Mouse (Mus musculus) CH12F3 (cell line): ENCODE data around the gene Rreb1.

Source experiments
- in situ Hi-C: fragments of 300-500 bp; cut with MboI; formaldehyde crosslinking; loops from 2 replicates; pipeline ENCODE4 v1.14.3; 2020; ENCODE audit warnings: low sequenced_read_pairs

Rreb1 gene

DNA sequence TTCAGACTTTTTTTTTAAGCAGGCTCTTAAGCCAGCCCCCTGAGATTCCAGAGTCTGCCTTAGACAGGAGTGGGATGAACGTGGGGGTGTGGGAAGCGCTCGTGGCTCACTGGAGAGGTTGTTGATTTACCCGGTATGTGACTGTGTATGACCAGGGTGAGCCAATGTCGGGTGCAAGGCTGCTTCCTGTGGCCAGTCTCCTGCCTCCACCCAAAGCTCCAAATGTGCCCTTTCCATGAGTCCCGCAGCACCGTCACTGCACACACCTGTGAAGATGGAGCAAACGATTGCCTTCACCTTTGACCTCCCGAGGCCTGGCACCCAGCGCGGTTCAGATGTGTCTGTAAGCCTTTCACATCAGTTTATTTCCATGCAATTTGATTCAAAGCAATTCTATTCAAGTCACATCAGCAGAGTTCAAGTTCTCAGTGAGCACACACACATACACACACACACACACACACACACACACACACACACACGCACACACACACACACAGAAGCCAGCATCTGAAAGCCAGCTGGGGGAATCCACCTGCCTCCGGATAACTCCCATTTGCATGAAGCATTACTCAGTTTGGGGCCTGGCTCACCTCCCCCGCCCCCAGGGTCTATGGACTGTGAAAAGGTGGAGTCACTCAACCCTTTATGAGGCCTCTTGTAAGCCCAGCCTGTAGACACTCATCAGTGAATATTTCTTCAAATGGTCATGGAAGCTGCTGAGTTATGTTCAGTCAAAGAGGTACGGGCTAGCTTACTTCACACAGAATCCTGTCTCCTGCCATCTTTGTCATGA lies 188.3 kb downstream of the Rreb1 start:
- in situ Hi-C loops: no loop called here

DNA sequence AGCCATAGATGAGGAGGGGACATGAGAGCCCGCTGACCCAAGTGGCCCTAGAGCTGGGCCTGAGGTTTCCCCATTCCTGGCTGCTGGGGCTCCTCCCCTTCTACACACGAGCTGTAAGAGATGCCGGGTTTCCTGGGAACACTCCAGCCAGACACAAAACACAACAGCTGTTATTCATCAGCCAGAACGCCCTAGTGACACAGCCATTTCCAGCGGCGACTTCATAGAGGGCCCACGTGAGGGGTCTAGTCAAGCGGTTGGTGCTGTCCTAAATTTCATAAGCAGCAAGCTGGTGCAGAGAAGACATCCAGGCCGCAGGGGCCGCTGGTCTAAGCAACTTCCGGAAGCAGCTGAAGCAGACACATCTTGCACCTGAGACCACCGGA lies 188.8 kb downstream of the Rreb1 start:
- in situ Hi-C loops: no loop called here

DNA sequence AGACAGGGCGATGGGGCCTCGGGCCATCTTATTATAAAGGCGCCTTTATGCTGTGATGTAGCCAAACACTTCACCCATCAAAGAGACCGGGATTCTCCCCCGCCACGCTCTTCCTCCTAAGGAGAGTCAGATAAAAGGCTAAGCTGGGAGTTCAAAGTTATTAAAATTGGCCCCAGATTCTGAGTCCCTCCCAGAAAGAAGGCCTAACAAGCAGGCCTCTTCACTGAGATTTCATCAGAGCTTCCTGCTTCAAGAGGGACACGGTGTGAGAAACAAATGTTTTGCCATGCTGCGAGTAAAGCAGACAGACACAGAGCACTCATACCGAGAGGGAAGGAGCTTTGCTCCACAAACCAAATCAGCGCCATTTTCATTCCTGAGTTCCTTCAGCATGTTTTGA lies 189.4 kb downstream of the Rreb1 start:
- in situ Hi-C loops: no loop called here

DNA sequence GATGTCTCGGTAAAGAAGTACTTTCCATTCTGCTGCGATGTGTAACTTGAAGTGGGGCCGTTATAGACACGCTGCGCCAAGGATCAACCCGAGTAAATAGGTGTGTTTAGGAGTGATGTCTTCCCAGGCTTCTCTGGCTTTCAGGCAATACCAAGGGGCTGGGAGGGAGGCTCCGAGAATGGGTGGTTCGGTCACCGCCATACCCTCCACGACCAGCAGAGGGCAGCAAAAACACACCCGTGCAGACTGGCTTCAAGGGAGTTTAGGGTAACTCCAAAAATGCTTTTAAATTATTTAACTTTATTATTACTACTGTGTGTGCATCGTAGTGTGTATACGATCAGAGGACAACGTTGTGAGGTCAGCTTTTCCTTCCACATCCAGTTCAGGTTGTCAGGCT lies 191.1 kb downstream of the Rreb1 start:
- in situ Hi-C loops: no loop called here

DNA sequence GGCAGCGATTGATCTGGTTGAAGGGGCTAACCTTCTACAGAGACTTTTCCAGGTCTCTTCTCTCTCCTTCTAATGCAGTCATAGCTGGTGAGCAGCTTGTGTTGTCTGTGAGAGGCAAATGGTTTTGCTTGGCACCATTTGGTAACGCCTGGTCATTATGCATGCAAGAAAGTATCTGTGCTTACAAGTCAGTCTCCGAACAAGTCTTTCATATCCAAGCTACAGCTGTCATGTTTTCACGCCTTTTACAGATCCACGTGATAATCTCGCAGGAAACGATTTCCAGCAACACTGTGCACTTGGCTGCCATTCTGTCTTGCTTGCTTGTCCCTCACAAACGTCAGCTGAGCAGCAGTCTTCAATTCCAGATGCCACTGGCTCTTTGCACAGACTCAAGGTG lies 191.8 kb downstream of the Rreb1 start:
- in situ Hi-C loops: no loop called here

DNA sequence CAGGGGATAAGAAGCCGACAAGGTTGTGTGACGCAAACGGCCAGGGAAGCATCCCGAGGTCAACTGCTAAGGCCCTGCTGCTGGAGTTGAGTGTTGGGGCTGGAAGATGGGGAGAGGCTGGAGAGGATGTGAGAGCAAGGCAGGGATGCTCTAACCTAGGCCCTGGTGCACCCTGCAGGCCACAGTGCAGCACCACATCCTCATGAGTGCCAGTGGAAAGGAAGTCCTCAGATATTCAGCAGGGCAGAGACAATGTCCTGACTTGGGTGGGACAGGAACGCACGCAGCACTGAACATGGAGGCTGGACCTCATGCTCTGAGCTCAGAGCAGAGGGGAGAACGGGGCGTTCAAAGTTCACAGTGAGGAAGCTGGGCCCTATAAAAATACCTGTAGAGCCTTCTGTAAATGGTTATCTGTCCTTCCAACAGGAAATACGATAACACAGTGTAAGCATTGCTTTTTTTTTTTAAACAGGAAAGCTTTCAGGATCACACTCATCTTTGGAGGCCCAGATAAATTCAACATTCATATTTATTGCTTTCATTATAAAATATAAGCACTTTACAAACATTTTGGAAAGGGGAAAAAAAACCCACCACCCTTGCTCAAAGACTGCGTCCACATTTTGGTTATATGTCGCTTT lies 192.8 kb downstream of the Rreb1 start:
- in situ Hi-C loops: no loop called here

DNA sequence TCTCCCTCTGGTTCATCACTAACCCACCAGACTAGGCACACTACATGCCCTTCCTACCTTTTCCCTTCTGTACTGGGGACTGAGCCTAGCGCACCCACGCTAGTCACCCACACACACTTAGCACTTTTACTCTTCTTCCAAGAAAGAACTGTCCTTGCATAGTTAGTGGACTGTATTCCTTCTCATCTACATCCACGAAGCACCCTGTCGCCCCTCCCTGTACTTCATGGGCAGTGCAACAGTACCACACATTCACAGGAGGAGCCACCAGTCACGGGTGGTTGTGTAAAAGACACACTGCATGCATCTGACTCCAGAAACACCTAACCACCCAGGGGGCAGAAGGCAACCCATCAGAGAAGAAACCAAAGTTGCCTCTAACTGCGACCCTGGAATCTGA lies 195.8 kb downstream of the Rreb1 start:
- in situ Hi-C loops: no loop called here

DNA sequence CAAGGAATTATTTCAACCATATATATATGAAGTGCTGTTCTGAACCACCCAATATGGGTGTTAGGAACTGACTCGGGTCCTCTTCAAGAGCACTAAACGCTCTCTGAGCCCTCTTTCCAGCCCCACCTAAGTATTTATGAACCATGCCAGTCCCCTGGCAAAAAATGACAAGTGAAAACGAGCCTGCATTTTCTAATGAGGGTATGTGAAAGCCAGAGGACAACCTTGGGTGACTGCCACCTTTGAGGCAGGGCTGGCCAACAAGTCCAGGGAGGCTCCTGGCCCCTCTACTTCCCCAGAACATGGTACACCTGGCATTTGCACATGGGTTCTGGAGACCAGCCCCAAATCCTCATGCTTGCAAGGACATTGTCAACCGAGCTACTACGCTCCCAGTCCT lies 196.5 kb downstream of the Rreb1 start:
- in situ Hi-C loops: no loop called here

DNA sequence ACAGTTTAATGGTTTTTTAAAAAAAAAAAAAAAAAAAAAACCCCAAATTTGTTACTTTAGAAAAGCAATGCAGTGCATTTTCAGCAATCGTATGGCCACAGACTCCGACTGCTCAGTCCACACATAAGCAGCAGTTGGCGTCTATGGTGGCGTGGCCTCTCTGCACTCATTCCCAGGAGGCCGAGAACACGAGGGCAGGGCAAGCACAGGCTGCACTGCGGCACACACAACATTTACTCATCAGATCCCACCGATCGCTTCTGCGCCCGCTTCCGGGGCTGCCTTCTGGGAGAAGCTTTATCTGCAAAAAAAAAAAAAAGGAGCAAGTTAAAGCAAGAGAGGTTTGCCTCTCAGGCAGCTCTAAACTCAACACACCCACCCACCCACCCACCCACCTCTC lies 201.3 kb downstream of the Rreb1 start:
- in situ Hi-C loops: no loop called here

DNA sequence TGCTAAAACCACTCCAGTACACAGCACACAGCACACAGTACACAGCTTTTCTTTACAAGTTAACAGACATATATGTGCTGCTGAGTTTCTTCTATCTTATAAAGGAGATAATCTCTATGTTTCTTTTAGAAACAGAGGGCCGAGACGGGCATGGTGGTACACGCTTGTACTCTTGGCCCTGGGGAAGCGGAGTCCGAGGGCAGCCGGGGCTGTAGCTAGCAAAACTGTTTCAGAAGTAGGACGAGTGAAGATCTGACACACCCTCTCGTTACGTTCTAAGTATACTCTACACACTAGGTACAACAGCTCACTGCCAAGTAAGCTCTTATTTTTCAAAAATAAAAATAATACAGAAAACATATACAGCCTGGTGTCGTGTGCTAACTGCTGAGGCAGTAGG lies 202.1 kb downstream of the Rreb1 start:
- in situ Hi-C loops: no loop called here

DNA sequence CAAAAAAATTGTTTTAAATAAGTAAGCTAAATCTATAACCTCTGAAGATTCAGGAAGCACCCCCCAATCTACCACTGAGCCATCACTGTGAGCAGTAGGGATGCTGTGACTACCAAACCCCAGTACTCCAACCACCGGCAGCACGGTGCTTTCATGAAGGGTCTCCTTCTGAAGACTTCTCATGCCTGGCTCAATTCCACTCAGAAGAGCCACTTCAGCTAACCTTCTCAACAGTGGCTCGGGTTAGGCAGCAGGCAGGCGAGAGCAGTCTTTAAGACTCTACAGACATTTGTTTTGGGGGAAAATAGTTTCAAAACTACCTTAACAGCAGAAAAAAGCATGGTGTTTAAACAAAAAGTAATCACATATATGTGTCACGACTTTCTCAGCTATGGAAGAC lies 202.9 kb downstream of the Rreb1 start:
- in situ Hi-C loops: no loop called here

DNA sequence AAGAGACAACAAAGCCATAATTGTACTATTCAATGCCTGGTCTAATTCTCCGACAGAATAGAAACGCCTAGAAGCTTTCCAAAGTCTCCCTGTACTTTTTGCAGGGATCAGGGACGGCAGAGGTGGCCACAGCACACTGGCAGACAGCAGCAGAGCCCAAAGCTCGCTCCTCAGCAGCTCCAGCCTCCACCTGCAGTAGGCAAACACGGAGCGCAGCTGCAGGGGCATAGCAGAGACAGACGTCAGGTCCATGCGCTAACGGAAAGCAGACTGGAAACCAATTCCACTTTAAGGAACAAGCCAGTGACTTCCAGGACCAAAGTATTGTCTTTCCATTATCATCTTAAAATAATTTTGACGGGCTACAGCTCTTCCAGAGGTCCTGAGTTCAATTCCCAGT lies 208.0 kb downstream of the Rreb1 start:
- in situ Hi-C loops: no loop called here

DNA sequence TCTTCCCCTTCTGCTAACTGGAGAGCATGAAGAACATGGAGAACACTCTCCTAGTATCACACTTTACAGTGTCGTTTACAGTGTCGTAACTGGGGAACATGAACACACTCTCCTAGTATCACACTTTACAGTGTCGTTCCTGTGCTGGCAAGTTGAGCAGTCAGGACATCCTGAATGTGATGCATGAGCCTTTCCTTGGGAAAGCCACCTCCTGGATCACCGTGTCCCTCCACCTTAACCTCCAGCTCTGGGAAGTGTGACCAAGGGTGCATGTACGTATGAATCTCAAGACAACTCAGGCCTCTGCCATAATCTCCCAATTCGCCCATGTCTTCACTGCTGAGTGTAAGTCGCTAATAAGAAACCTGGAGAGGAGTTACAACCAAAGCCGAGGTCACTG lies 211.5 kb downstream of the Rreb1 start:
- in situ Hi-C loops: no loop called here

DNA sequence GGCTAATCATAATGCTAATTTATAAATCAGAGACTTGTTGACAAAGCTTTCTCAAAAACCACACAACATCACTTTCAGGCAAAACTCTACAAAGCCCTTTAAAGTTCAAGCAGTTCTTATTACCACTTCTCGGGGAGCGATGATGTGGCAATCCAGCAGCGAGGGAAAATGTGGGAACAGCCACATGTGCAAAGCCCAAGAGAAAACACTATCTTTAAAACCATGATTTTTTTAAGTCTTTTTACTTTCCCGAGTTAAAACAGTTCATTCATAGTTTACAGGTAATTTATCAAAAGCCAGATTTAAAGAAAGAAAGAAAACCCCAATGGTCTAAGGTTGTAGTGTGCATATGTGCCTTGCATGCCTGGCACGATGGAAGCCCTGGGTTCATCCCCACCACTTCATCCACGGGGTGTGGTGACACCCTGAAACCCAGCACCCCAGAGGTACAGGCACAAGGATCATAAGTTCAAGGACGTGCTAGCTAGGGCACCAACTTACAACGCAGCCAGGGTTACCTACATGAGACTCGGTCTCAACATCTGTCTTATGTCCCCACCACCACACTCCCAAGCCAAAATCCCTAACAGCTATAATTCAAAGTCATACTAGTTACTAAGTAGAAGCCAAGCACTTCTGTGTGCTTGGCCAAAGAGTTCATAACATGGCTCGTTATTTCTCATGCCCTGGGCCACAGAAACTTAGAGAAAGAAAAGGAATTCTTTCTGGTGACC lies 214.6 kb downstream of the Rreb1 start:
- in situ Hi-C loops: no loop called here

DNA sequence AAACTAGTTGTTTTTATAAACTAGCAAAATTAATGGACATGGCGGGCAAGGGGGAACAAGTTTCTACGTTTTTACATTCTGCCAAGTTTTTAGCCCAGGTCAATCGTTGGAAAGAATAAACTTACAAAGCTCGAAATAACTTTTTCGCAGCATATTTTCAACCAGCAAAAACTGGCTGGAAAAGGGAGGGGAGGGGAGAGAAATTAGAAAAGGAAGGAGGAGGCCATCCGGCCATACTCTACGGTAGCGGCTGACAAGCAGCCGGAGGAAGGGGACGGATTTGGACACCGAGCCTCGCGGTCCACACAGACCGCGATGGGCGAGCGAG lies 215.1 kb downstream of the Rreb1 start:
- in situ Hi-C loops: no loop called here

DNA sequence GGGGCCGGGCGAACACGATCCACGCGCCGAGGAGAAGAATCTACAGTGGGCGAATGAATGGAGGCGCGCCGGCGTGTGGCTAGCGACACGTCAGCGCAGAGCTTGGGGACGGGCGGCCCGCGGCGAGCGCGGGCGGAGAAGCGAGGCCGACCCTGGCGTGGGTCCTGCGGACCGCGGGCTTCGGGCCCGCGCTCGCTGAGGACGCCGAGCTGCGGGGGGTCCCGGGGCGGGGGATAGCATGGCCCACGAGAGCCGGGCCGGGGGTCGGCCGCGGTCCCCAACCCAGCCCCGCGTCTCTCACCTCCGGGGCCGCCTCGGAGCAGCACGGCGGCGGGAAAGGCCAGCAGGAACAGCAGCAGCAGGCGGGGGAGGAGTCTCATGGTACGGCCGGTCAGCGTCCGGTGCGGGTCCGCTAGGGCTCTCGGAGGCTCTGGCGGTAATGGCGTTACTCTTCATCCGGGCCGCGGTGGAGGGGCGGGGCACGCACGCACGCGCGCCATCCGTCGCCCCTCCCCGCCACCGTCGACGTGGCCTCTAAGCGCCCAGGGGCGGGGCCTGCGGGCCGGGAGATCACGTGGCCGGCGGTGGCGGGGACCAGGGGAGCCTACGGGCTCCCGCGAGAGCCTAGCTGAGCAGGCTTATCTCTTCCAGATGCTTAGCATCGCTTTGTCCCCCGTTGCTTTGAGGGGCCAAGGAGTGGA lies 215.7 kb downstream of the Rreb1 start, which contains the start of gene Ssr1:
Gene Ssr1 (minus strand): TSS at position 514 of the 701 bp plus-strand sequence.
- in situ Hi-C loops: no loop called here

DNA sequence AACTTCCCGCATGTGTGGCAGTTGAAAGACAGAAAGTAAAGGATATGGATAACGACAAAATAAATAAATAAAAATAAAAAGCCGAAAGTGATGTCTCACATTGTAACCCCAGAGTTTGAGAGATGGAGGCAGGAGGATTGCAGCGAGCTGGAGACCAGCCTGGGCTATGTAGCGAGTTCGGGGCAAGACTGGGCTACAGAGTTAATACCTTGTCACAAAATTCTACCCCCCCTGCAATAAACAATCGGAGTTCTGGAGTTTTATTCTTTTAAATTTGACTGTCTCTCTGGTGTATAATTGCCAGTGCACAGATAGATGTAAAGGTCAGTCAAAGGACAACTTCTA lies 216.2 kb downstream of the Rreb1 start:
- in situ Hi-C loops: no loop called here

DNA sequence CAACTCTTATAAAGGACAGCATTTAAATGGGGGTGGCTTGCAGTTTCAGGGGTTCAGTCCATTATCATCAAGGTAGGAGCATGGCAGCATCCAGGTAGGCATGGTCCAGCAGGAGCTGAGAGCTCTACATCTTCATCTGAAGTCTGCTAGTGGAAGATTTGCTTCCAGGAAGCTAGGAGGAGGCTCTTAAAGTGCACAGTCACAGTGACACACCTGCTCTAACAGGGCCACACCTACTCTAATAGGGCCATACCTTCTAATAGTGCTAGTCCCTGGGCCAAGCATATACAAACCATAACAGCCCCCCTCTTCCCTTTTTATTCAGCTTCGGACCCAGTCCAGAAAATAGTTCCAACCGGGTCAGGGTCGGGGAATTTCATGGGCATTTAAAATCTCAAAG lies 221.5 kb downstream of the Rreb1 start:
- in situ Hi-C loops: no loop called here
